Mouse (Mus musculus) forebrain, embryonic 16.5 days (tissue): ENCODE measurements at regions not wholly inside any gene's neighbourhood (a gene's known extent, or its start where the extent isn't known, plus 50 kb on each side); places are given as distances from the start of the nearest gene placed in this dataset.

Experiments
- ATAC-seq: fragments of 200-750 bp; cut with Nextera tagmentation; 2 replicates; pipeline ENCODE4 v1.8.0; 2017; ENCODE audit warnings: mild to moderate bottlenecking, moderate library complexity
- H3K27ac ChIP-seq: fragments of 300-500 bp; sonication (generic); 2 replicates; pipeline ENCODE4 v1.5.1; 2014; ENCODE audit warnings: low read length, control low read depth
- H3K27me3 ChIP-seq: fragments of 300-500 bp; sonication (generic); replicated peaks from 2 replicates; pipeline ENCODE4 v1.6.1; 2014; ENCODE audit warnings: low read length; ENCODE audit not compliant: control insufficient read depth, insufficient read depth
- H3K36me3 ChIP-seq: fragments of 300-500 bp; sonication (generic); 2 replicates; pipeline ENCODE4 v1.6.1; 2014; ENCODE audit not compliant: control insufficient read depth, insufficient read depth
- H3K4me1 ChIP-seq: fragments of 300-500 bp; sonication (generic); replicated peaks from 2 replicates; pipeline ENCODE4 v1.6.1; 2014; ENCODE audit warnings: low read length; ENCODE audit not compliant: control insufficient read depth, insufficient read depth
- H3K4me2 ChIP-seq: fragments of 300-500 bp; sonication (generic); 2 replicates; pipeline ENCODE4 v1.6.1; 2014; ENCODE audit warnings: mild to moderate bottlenecking, low read length, control low read depth
- H3K4me3 ChIP-seq: fragments of 300-500 bp; sonication (generic); replicated peaks from 2 replicates; pipeline ENCODE4 v1.5.1; 2014; ENCODE audit warnings: mild to moderate bottlenecking, low read length, control low read depth
- H3K9ac ChIP-seq: fragments of 300-500 bp; sonication (generic); replicated peaks from 2 replicates; pipeline ENCODE4 v1.6.1; 2014; ENCODE audit warnings: low read depth, low read length, control low read depth
- H3K9me3 ChIP-seq: fragments of 300-500 bp; sonication (generic); 2 replicates; pipeline ENCODE4 v1.6.1; 2016; ENCODE audit warnings: low read length; ENCODE audit not compliant: control insufficient read depth
- WGBS: fragments of 180-500 bp; shearing (Covaris S2); extraction: QIAGEN DNeasy Blood & Tissue Kit; methylation state at CpG from one replicate; pipeline ENCODE4 v1.1.7; 2014; 5-methylcytosine and 5-hydroxymethylcytosine counted together

GRCm38 (mm10) chr10:12146942-12147537 lies 722.1 kb downstream of the Utrn start:
- H3K36me3 ChIP-seq, result no peaks in the 10 kb centered on the region
- no peak overlapping the region for H3K9ac ChIP-seq
- H3K9me3 ChIP-seq, result no peaks in the 10 kb centered on the region
- H3K27ac ChIP-seq, result no peak overlapping the region
- H3K4me1 ChIP-seq, result no peaks in the 10 kb centered on the region
- no peaks in the 10 kb centered on the region for H3K27me3 ChIP-seq
- WGBS, result 86% methylated on average over 9 of the region's 9 CpGs
- no peak for ATAC-seq
- no peak overlapping the region for H3K4me2 ChIP-seq
- no peak overlapping the region for H3K4me3 ChIP-seq

DNA sequence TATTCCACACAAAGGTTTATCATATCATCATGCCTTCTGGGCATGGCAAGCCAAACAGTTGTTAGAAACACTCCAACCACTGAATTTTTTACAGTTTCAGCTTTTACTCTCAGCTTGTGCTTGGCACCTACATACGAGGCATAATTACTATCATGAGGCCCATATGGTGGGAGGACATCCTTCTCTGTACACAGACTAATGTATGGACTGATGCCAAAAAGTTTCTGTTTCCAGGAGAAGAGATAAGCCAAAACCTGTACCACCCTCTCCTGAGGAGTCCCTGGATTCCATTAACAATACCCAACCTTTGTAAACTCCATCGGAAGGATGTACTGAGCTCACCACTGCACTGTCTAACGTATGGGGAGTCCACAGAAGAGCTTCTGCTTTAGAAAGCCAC lies 698.9 kb downstream of the Utrn start:
- peak; percentile 78 for ATAC-seq
- H3K4me2 ChIP-seq, result no peak overlapping the region
- no peak overlapping the region for H3K4me3 ChIP-seq
- H3K27me3 ChIP-seq, result no peaks in the 10 kb centered on the region
- H3K9ac ChIP-seq, result no peak overlapping the region
- H3K27ac ChIP-seq, result no peak overlapping the region
- no peaks in the 10 kb centered on the region for H3K9me3 ChIP-seq
- H3K4me1 ChIP-seq, result no peaks in the 10 kb centered on the region
- 74% methylated on average over 3 of the region's 3 CpGs for WGBS
- no peaks in the 10 kb centered on the region for H3K36me3 ChIP-seq

DNA sequence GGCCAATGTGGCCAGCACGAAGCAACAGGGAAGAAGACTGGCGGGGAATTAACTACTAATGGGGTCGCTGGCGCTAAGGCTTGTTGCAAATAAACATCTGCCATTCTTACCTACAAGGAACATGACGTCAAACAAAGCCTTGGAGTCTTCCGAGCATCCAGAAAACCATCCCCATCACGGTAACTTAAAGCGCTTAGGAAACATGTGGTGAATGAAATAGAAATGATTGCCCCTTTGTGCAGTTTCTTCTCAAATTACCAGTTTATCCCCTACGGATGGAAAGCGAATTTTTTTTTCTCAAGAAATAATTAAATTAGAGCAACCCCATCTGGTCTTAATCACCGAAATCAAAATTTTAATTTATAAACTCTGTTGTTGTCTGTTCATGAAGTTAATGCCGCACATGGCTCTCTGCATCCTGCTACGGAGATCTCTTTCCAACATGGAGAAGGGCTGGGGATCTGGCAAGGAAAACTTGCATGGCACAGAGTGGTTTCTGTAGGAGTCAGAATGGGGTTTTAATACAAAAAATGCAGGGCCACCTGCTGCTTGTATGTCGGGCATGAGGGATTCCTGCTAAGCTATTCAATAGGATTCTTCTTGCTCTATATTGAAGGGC lies 694.9 kb downstream of the Utrn start:
- peak; percentile 45; the same call in 1 of the 2 replicates for ATAC-seq
- WGBS, result 61% methylated on average over 14 of the region's 14 CpGs
- Histone ChIP-seq H3K27ac (no peak overlapping the region), H3K4me2 (no peak overlapping the region), H3K9ac (no peak overlapping the region), H3K27me3 (no peaks in the 10 kb centered on the region), H3K36me3 (no peaks in the 10 kb centered on the region), H3K4me3 (no peak overlapping the region), H3K4me1 (no peaks in the 10 kb centered on the region), H3K9me3 (no peaks in the 10 kb centered on the region)

DNA sequence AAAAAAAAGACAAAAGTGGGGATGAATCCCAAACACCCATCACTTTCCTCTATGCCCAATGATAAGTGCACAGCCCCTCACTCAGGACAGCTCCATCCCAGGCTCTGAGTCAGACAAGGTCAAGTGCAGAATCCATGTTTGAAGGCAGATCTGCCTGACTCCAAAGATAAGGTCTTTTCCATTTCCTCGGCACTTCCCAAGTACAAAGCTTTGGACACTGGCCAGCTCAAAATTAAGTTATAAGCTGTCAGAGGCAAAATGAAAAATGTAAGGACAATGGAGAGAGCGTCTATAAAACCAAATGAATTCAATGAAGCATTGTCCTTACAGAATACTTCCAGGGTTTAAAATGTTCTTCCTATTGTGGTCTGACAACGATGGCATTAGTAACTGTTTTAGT lies 694.0 kb downstream of the Utrn start:
- Histone ChIP-seq H3K36me3 (no peaks in the 10 kb centered on the region), H3K9me3 (no peaks in the 10 kb centered on the region), H3K9ac (no peak overlapping the region), H3K4me3 (no peak overlapping the region), H3K4me2 (no peak overlapping the region), H3K4me1 (no peaks in the 10 kb centered on the region), H3K27ac (no peak overlapping the region), H3K27me3 (no peaks in the 10 kb centered on the region)
- no peak for ATAC-seq
- 78% methylated on average over 3 of the region's 3 CpGs for WGBS

- H3K36me3 ChIP-seq, result no peaks in the 10 kb centered on the region
- no peaks in the 10 kb centered on the region for H3K27me3 ChIP-seq
- WGBS, result 56% methylated on average over 1 of the region's 1 CpGs
- no peaks in the 10 kb centered on the region for H3K4me1 ChIP-seq
- no peak overlapping the region for H3K27ac ChIP-seq
- H3K9ac ChIP-seq, result no peak overlapping the region
- H3K9me3 ChIP-seq, result no peaks in the 10 kb centered on the region
- ATAC-seq, result no peak
- H3K4me3 ChIP-seq, result no peak overlapping the region
- no peak overlapping the region for H3K4me2 ChIP-seq
Measured at GRCm38 (mm10) chr10:12177482-12177881, 691.7 kb downstream of the Utrn start.

GRCm38 (mm10) chr10:12180965-12181364 lies 688.2 kb downstream of the Utrn start:
- H3K27ac ChIP-seq, result no peak overlapping the region
- no peaks in the 10 kb centered on the region for H3K4me1 ChIP-seq
- no peaks in the 10 kb centered on the region for H3K36me3 ChIP-seq
- no peaks in the 10 kb centered on the region for H3K27me3 ChIP-seq
- no peak for ATAC-seq
- H3K9me3 ChIP-seq, result no peaks in the 10 kb centered on the region
- 87% methylated on average over 4 of the region's 4 CpGs for WGBS
- H3K4me3 ChIP-seq, result no peak overlapping the region
- no peak overlapping the region for H3K9ac ChIP-seq
- H3K4me2 ChIP-seq, result no peak overlapping the region

- H3K9ac ChIP-seq, result no peak overlapping the region
- H3K4me1 ChIP-seq, result peaks cover 11% of the 10 kb centered on the region
- H3K27ac ChIP-seq, result no peak overlapping the region
- WGBS, result 39% methylated on average over 13 of the region's 13 CpGs
- H3K27me3 ChIP-seq, result no peaks in the 10 kb centered on the region
- no peak overlapping the region for H3K4me3 ChIP-seq
- peak; percentile 56 for ATAC-seq
- H3K9me3 ChIP-seq, result no peaks in the 10 kb centered on the region
- no peaks in the 10 kb centered on the region for H3K36me3 ChIP-seq
- peak overlapping the region; percentile 32 for H3K4me2 ChIP-seq
Measured at GRCm38 (mm10) chr10:12186918-12187639, 682.1 kb downstream of the Utrn start.

DNA sequence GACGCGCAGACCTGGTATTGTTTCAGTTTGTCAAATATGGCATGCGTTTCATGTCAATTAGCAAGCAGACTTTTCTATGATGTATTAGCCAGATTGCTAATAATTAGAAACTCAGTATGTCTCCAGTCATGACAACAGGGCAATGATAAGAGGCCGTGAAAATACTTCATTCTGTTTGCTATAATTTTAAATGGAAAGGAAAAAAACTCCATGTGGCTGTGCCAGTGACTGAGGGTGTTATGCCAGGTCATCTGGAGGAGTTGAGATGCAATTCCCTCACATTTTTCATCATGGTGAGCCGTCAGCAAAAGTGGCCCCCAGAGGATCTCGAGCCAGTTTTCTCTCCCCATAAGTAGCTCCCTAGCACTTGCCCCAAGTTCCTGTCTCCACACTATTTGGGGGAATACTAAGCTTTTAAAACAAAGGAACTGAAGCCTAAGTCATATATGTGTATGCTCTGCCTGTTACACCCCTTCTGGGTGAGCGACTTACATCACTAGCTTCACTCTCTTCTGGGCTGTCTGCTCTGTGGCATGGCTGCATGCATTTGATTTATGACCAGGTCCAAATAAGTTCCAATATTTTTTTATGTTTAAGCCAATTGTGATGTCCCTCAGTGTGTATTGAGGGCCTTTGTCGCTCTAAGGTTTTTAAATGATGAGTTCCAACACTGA lies 681.4 kb downstream of the Utrn start:
- Histone ChIP-seq H3K4me3 (no peak overlapping the region), H3K4me1 (peaks cover 11% of the 10 kb centered on the region), H3K9ac (no peak overlapping the region), H3K36me3 (no peaks in the 10 kb centered on the region), H3K27me3 (no peaks in the 10 kb centered on the region), H3K9me3 (no peaks in the 10 kb centered on the region), H3K4me2 (peak overlapping the region; percentile 32), H3K27ac (no peak overlapping the region)
- WGBS, result 41% methylated on average over 8 of the region's 8 CpGs
- peak; percentile 73 for ATAC-seq

DNA sequence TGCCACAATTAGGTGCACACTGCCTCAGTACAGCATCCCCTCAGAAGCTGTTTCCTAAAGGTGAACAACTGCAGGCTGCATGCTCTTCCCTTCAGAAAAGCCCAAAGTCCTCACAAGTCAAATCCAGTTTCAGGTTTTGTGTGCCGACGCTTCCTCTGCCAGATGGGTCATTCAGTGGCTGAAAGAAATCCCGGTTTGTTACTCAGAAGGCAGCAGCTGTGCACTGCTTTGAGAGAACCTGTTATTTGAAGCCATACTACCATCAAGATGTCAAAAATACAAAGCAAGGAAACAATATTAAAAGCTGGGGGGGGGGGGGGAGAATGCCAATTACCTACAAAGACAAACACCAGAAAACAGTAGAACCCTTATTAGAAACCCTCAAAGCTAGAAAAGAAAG lies 678.7 kb downstream of the Utrn start:
- no peak overlapping the region for H3K4me2 ChIP-seq
- H3K4me3 ChIP-seq, result no peak overlapping the region
- H3K9me3 ChIP-seq, result no peaks in the 10 kb centered on the region
- H3K27ac ChIP-seq, result no peak overlapping the region
- no peaks in the 10 kb centered on the region for H3K27me3 ChIP-seq
- WGBS, result 12% methylated on average over 3 of the region's 3 CpGs
- H3K9ac ChIP-seq, result no peak overlapping the region
- peak; percentile 63 for ATAC-seq
- H3K4me1 ChIP-seq, result peaks cover 11% of the 10 kb centered on the region
- no peaks in the 10 kb centered on the region for H3K36me3 ChIP-seq
